Mouse (Mus musculus): ENCODE results near the gene Sema7a.

Gene Sema7a

GRCm38 (mm10) chr9:57959886-57960866 is 20.3 kb downstream of the Sema7a start:
- in situ Hi-C loops (cut with MboI, MseI): no loop called here

GRCm38 (mm10) chr9:57961226-57961625 is 21.3 kb downstream of the Sema7a start:
- in situ Hi-C loops (cut with MboI, MseI): no loop called here

GRCm38 (mm10) chr9:57961863-57962778 is 22.2 kb downstream of the Sema7a start:
- in situ Hi-C loops (cut with MboI, MseI): no loop called here

GRCm38 (mm10) chr9:57963249-57963997 is 23.5 kb downstream of the Sema7a start:
- in situ Hi-C loops (cut with MboI, MseI): no loop called here

GRCm38 (mm10) chr9:57963998-57964395 is 24.1 kb downstream of the Sema7a start:
- in situ Hi-C loops (cut with MboI, MseI): no loop called here

- in situ Hi-C loops (cut with MboI, MseI): no loop called here
Observed at GRCm38 (mm10) chr9:57964528-57965250, 24.8 kb downstream of the Sema7a start.

GRCm38 (mm10) chr9:57965281-57966185 is 25.6 kb downstream of the Sema7a start:
- in situ Hi-C loops (cut with MboI, MseI): no loop called here

GRCm38 (mm10) chr9:57967237-57967960 is 27.5 kb downstream of the Sema7a start:
- in situ Hi-C loops (cut with MboI, MseI): no loop called here

GRCm38 (mm10) chr9:57968166-57968771 is 28.4 kb downstream of the Sema7a start:
- in situ Hi-C loops (cut with MboI, MseI): no loop called here

GRCm38 (mm10) chr9:57968783-57969542 is 29.1 kb downstream of the Sema7a start:
- in situ Hi-C loops (cut with MboI, MseI): no loop called here

- in situ Hi-C loops (cut with MboI, MseI): no loop called here
Observed at GRCm38 (mm10) chr9:57969736-57970495, 30.0 kb downstream of the Sema7a start.

- in situ Hi-C loops (cut with MboI, MseI): no loop called here
Observed at GRCm38 (mm10) chr9:57971413-57971812, 31.5 kb downstream of the Sema7a start.

- in situ Hi-C loops (cut with MboI, MseI): no loop called here
Observed at GRCm38 (mm10) chr9:57972141-57972591, 32.3 kb downstream of the Sema7a start.

GRCm38 (mm10) chr9:57972776-57973439 is 33.0 kb downstream of the Sema7a start:
- in situ Hi-C loops (cut with MboI, MseI): no loop called here

GRCm38 (mm10) chr9:57973440-57974066 is 33.6 kb downstream of the Sema7a start:
- in situ Hi-C loops (cut with MboI, MseI): no loop called here

- in situ Hi-C loops (cut with MboI, MseI): no loop called here
Observed at GRCm38 (mm10) chr9:57974221-57974620, 34.3 kb downstream of the Sema7a start.
